Mouse (Mus musculus): ENCODE data around the gene Aspm.

The Aspm gene

GRCm38 (mm10) chr1:139481146-139481545 is 26.6 kb downstream of the Aspm start:
- TF ChIP-seq GATA4 (IDR thresholded peaks at IDR 0.05; ENCODE audit: insufficient replicate concordance, low read length) = no peak

DNA sequence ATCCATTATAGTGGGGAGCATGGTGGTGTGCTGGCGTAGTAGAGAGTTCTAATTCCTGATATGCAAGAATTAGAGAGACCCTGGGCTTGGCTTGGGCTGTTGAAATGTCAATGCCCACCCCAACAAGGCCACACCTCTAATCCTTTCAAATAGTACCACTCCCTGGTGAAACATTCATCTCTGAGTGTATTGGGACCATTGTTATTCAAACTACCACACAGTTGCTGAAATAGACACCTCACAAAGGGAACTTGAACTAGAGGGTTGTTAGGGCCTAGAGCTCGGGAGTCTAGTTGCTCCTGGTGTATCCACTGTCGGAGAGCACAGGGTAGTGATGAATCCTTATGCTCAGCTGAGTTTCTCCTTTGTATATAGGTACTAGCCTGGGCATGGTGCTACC is 40.1 kb downstream of the Aspm start:
- TF ChIP-seq GATA4 (IDR thresholded peaks at IDR 0.05; ENCODE audit: insufficient replicate concordance, low read length) = no peak

DNA sequence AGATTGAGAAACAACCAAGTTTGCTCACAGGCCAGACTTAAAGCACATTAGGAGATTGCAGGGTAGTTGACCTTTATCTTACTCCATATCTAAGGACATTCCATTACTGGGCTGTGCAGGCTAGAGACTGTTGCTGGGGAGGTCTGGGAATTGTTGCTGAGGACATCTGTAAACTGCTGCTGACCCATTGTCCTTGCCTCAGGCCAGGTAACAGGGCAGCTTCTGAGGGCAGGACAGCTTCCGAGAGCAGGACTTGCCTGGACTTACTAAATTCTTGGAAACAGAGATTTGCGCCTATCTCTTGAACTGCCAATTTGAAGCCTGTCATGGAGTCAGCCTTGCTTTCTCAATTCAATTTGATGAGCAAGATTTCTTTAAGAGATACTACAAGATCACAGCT is 40.8 kb downstream of the Aspm start:
- TF ChIP-seq GATA4 (IDR thresholded peaks at IDR 0.05; ENCODE audit: insufficient replicate concordance, low read length) = no peak

- no peak for TF ChIP-seq GATA4 (IDR thresholded peaks at IDR 0.05; ENCODE audit: insufficient replicate concordance, low read length)
These were observed 41.6 kb downstream of the Aspm start for GRCm38 (mm10) chr1:139496212-139496611.

GRCm38 (mm10) chr1:139499751-139500150 is 45.2 kb downstream of the Aspm start:
- TF ChIP-seq GATA4 (IDR thresholded peaks at IDR 0.05; ENCODE audit: insufficient replicate concordance, low read length) = no peak

- TF ChIP-seq GATA4 (IDR thresholded peaks at IDR 0.05; ENCODE audit: insufficient replicate concordance, low read length) = no peak
These were observed 46.7 kb downstream of the Aspm start, which contains the start of gene F13b for GRCm38 (mm10) chr1:139501258-139501752. Gene F13b (plus strand): TSS chr1:139501702.

DNA sequence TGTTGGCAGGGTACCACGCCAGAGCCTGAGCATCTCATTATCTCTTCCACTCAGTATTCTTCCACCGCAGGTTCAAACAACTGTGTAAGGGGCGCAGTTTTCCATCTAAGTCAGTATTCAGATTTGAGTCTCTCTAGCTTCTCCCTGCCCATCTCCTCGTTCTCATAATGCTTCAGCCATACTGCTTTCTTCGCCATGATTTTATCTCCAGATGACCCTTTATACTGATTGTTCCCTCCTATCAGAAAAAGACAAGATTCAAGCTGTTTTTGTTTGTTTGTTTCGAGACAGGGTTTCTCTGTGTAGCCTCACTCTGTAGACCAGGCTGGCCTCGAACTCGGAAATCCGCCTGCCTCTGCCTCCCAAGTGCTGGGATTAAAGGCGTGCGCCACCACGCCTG is 60.0 kb downstream of the Aspm start:
- TF ChIP-seq GATA4 (IDR thresholded peaks at IDR 0.05; ENCODE audit: insufficient replicate concordance, low read length) = no peak

Data from liver, adult (tissue).